Mouse (Mus musculus): ENCODE data around the gene Nkrf. TPM values are rescaled to one million over a fixed set of nuclear protein-coding genes. Genes with fewer than 3 reads are reported as not detected.

The Nkrf gene
- total RNA-seq, 2 experiments from 2014 or later, result 31.8 to 32.4 TPM

DNA sequence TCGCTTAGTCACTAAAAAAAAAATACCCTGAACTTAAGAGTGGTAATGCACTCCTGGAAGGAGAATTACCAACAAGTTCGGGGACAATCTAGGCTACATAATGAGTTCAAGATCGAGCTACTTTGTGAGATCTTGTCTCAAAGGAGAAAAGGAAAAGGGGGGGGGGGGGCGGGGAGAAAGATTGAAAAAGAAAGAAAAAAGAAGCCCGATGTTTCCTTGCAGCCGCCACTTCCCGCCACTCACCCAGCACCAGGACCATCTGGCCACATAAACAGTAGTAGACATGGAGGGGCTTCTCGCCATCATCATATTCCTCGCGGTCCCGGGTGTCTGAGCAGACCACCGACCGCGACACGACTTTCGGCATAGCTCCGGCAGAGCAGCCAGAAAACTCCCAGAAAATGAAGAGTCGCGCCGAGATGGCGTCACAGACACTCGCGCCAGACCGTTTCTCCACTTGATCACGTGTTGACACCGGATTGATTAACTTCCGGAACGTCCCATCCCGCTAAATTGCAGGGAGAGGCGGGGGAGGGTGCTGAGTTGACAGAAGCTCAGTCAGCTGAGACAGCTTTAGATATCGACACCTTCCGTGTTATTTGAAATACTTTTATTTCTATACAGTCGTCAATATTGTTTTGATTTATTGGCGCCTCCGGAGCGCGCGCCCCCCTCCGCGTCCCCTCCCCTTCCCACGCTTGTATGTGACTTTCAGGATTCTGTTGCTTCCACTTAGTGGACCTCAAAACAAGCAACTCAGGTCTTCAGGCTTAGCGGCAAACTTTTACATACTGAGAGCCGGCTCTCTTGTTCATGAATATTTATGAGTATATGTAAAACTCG lies 38.7 kb downstream of the Nkrf start:
- peak; percentile 53 to 67 for DNase-seq (ENCODE audit: extremely low spot score in 1 of 2, low spot score in 1 of 2)

DNA sequence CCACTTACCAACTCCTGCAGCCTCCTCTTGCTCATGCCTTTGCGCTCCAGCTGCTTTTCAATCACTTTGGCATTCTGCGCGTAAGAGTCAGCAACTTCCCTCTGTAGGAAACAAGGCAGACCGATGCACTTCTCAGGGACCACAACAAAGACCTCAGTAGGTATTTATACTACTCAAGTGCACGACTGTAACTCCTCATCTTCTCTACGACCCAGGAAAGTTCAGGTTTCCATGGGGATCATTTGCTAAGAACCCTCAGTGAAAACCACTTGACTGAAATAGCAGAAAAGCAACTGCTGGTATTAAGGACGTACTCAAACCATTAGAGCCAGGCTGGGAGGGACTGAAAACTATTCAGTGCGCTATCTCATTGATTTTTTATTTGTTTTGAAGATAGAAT lies 50.1 kb downstream of the Nkrf start:
- no peak for DNase-seq (ENCODE audit: extremely low spot score in 1 of 2, low spot score in 1 of 2)

DNA sequence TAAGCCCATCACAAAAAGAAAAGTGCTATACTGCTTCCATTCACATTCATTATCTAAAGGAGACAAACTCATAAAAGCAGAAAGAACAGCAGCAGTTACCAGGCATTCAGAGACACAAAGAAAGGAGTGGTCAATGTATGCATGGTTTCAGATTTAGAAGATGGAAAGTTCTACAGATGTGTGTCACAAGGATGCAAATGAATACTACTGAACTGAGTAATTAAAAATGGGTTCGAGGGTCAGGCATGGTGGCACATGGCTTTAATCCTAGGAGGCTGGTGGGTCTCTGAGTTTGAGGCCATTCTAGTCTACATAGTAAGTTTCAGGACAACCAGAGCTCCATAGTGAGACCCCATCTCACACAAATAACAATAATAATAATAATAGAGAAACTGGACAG lies 55.5 kb downstream of the Nkrf start:
- DNase-seq (ENCODE audit: extremely low spot score in 1 of 2, low spot score in 1 of 2), result no peak

DNA sequence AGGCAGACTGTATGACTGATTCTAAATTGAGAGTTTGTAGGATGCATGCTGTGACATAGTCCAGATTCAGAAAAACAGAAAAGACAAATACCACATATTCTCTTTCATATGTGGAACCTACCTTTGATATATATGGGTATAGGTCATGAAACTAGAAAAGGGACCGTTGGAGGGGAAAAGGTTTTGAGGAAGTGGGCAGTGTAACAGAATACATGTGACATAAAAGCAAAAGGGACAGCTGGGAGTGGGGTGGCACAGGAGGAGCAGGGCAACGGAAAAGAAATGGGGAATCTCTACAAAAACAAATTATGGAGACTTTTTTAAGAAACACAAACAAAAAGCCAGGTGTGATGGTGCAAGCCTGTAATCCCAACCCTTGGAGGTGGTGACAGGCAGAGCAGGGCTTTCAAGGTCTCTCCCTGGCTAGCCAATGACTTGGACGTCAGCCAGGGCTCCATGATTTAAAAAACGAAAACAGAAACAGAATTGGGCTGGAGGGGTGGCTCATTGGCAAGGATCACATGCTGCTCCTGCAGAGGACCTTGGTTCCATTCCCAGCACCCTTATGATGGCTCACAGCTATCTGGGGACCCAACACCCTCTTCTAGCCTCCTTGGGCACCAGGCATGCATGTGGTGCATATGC lies 59.2 kb downstream of the Nkrf start:
- DNase-seq (ENCODE audit: extremely low spot score in 1 of 2, low spot score in 1 of 2), result no peak

DNA sequence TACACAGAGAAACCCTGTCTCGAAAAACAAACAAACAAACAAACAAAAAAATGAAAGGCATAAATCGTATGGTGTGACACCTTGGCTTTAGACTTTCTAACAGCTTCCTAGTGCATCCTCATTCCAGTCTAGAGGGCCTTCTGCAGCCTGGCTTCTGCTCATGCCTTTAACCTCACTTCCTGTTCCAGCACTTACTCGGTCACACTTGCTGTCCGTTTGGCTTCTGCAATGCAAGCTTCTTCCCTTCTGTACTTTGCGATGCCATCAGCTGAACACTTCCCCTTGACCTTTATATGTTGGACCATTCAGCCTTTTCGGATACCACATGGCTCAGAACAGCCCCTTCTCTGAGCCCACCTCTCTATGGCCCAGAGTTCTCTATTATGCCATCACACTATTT lies 61.0 kb downstream of the Nkrf start:
- DNase-seq (ENCODE audit: extremely low spot score in 1 of 2, low spot score in 1 of 2), result no peak

DNA sequence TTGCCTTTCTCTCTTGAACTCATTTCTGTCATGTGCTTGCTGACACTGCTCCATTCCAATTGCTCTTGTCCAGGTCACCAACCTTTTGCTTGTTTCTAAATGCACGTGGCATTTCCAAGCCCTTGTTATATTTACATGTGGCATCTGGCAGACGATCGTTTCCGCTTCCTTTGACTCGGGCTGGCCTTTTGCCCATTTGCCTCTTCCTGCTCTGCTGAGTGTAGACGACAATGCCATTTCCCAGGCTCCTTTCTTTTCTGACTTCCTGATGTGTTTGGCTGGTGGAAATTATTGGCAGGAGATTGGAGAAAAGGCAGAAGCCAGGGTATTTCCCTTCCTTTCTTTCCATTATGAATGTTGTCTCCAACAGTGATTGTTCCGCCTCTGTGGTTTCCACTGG lies 63.3 kb downstream of the Nkrf start:
- no peak for DNase-seq (ENCODE audit: extremely low spot score in 1 of 2, low spot score in 1 of 2)

Other genes starting within 250 kb of the Nkrf start
- gene Slc25a43, start 159.2 kb downstream of the Nkrf start, total RNA-seq (2021), result under 1 TPM in 1 of 2 experiments, not detected in 1; 0.32 TPM
- 100 to 1,000 TPM; 334 to 370 TPM for gene Slc25a5, start 107.2 kb downstream of the Nkrf start, total RNA-seq (2021)
- 10 to 100 TPM; 55.8 to 61.8 TPM for gene Ube2a, start 29.0 kb downstream of the Nkrf start, total RNA-seq (2021)
- gene C330007P06Rik, start 28.8 kb downstream of the Nkrf start, total RNA-seq (2021), result 10 to 100 TPM; 37.0 to 39.3 TPM
- 10 to 100 TPM; 50.0 to 52.9 TPM for gene Sept6, start 88.9 kb upstream of the Nkrf start, total RNA-seq (2021)
- not detected for gene Sowahd, start 145.9 kb upstream of the Nkrf start, total RNA-seq (2021)
- gene Rpl39, start 182.5 kb upstream of the Nkrf start, total RNA-seq (2021), result 100 to 1,000 TPM; 227 to 274 TPM
- 10 to 100 TPM; 16.0 to 20.3 TPM for gene Upf3b, start 207.4 kb upstream of the Nkrf start, total RNA-seq (2021)
- gene Nkap, start 223.9 kb upstream of the Nkrf start, total RNA-seq (2021), result 10 to 100 TPM; 12.1 to 17.4 TPM